Mouse (Mus musculus) layer of hippocampus, adult 8-10 months (tissue): ENCODE measurements around the gene Rps10. TPM values are rescaled to one million over a fixed set of nuclear protein-coding genes. Genes with fewer than 3 reads are reported as not detected.

Source experiments
- total RNA-seq, 4 experiments: library from RNA; stranded (reverse); gene quantifications; 2 replicates each; pipeline ENCODE4 v1.2.4; 2022

Gene Rps10
- total RNA-seq, 4 experiments from 2014 or later = 403 to 610 (median 491) TPM

Other genes starting within 250 kb of the Rps10 start
- 10 to 100 TPM in 3 of 4 experiments, 1 to 10 TPM in 1; 9.9 to 13.0 (median 12.6) TPM for gene Grm4, start 115.3 kb downstream of the Rps10 start, total RNA-seq
- gene Hmga1, start 80.2 kb downstream of the Rps10 start, total RNA-seq = 10 to 100 TPM; 30.4 to 39.8 (median 36.1) TPM
- gene AI413582, start 70.9 kb downstream of the Rps10 start, total RNA-seq = 10 to 100 TPM; 61.9 to 71.6 (median 65.0) TPM
- 100 to 1,000 TPM; 470 to 533 (median 501) TPM for gene Nudt3, start 13.2 kb downstream of the Rps10 start, total RNA-seq
- gene RPS10-NUDT3, start 1.4 kb downstream of the Rps10 start, total RNA-seq = 1 to 10 TPM in 1 of 4 experiments, not detected in 3; 1.6 TPM
- 100 to 1,000 TPM; 308 to 331 (median 324) TPM for gene Pacsin1, start 18.8 kb upstream of the Rps10 start, total RNA-seq
- under 1 TPM in 3 of 4 experiments, not detected in 1; 0.25 to 0.63 (median 0.31) TPM for gene Spdef, start 92.3 kb upstream of the Rps10 start, total RNA-seq
- 100 to 1,000 TPM; 176 to 194 (median 184) TPM for gene D17Wsu92e, start 184.0 kb upstream of the Rps10 start, total RNA-seq
- gene Snrpc, start 201.5 kb upstream of the Rps10 start, total RNA-seq = 10 to 100 TPM; 39.0 to 49.8 (median 42.1) TPM
- gene Uhrf1bp1, start 219.8 kb upstream of the Rps10 start, total RNA-seq = 10 to 100 TPM; 17.5 to 20.4 (median 18.4) TPM